Mouse (Mus musculus) intestine, postnatal 0 days (tissue): ENCODE measurements around the gene 9130213A22Rik. TPM values are rescaled to one million over a fixed set of nuclear protein-coding genes. Genes with fewer than 3 reads are reported as not detected.

ENCODE experiments used
- ATAC-seq: fragments of 200-750 bp; cut with Nextera tagmentation; 2 replicates; pipeline ENCODE4 v1.8.0; 2017; ENCODE audit warnings: mild to moderate bottlenecking, moderate TSS enrichment, moderate library complexity
- H3K27ac ChIP-seq: fragments of 300-500 bp; sonication (generic); 2 replicates; pipeline ENCODE4 v1.5.1; 2014; ENCODE audit warnings: mild to moderate bottlenecking, low read depth, low read length, moderate library complexity
- H3K27me3 ChIP-seq: fragments of 300-500 bp; sonication (generic); replicated peaks from 2 replicates; pipeline ENCODE4 v1.6.1; 2014; ENCODE audit warnings: low read length, mixed read lengths; ENCODE audit not compliant: control insufficient read depth, insufficient read depth
- H3K36me3 ChIP-seq: fragments of 300-500 bp; sonication (generic); 2 replicates; pipeline ENCODE4 v1.6.1; 2014; ENCODE audit warnings: mild to moderate bottlenecking, moderate library complexity; ENCODE audit not compliant: control insufficient read depth, insufficient read depth
- H3K4me1 ChIP-seq: fragments of 300-500 bp; sonication (generic); replicated peaks from 2 replicates; pipeline ENCODE4 v1.6.1; 2014; ENCODE audit warnings: antibody characterized with exemption, low read length, mixed read lengths; ENCODE audit not compliant: control insufficient read depth, insufficient read depth
- H3K4me2 ChIP-seq: fragments of 300-500 bp; sonication (generic); replicated peaks from 2 replicates; pipeline ENCODE4 v1.6.1; 2014; ENCODE audit warnings: low read depth, mild to moderate bottlenecking, moderate library complexity
- H3K4me3 ChIP-seq: fragments of 300-500 bp; sonication (generic); 2 replicates; pipeline ENCODE4 v1.5.1; 2014; ENCODE audit warnings: low read depth, low read length
- H3K9ac ChIP-seq: fragments of 300-500 bp; sonication (generic); 2 replicates; pipeline ENCODE4 v1.6.1; 2014; ENCODE audit warnings: mild to moderate bottlenecking, low read depth, low read length
- H3K9me3 ChIP-seq: fragments of 300-500 bp; sonication (generic); 2 replicates; pipeline ENCODE4 v1.6.1; 2016; ENCODE audit warnings: mixed run types; ENCODE audit not compliant: control insufficient read depth
- CTCF ChIP-seq: sonication (generic); IDR thresholded peaks from 2 replicates; pipeline ENCODE4 v1.5.1; 2016; ENCODE audit warnings: low read depth, mild to moderate bottlenecking, control low read depth, antibody characterized with exemption, moderate library complexity
- WGBS: fragments of 180-500 bp; shearing (Covaris S2); extraction: QIAGEN DNeasy Blood & Tissue Kit; methylation state at CpG from one replicate; pipeline ENCODE4 v1.1.7; 2014; 5-methylcytosine and 5-hydroxymethylcytosine counted together
- polyA plus RNA-seq: library from polyadenylated mRNA; unstranded; fragments of >200 nt; fragmentation: Nextera tagmentation; extraction: Ambion mirVana; gene quantifications from 2 replicates; pipeline ENCODE4 v1.2.1, GENCODE M21; 2015

Gene 9130213A22Rik
- polyA plus RNA-seq, 1 experiment from 2014 or later = 0.12 TPM

GRCm38 (mm10) chr11:69105796-69106195 is 16.6 kb downstream of the 9130213A22Rik start:
- Histone ChIP-seq H3K9me3 (no peaks in the 10 kb centered on the region), H3K4me1 (no peaks in the 10 kb centered on the region), H3K4me3 (no peak overlapping the region), H3K36me3 (peaks cover 88% of the 10 kb centered on the region), H3K27ac (no peak overlapping the region), H3K9ac (no peak overlapping the region), H3K27me3 (no peaks in the 10 kb centered on the region), H3K4me2 (no peak overlapping the region)
- 74% methylated on average over 2 of the region's 2 CpGs for WGBS
- ATAC-seq = no peak
- no peak for TF ChIP-seq CTCF

- WGBS = 82% methylated on average over 6 of the region's 6 CpGs
- Histone ChIP-seq H3K4me2 (no peak overlapping the region), H3K27me3 (no peaks in the 10 kb centered on the region), H3K9ac (no peak overlapping the region), H3K9me3 (no peaks in the 10 kb centered on the region), H3K4me1 (no peaks in the 10 kb centered on the region), H3K36me3 (peaks cover 93% of the 10 kb centered on the region), H3K27ac (no peak overlapping the region), H3K4me3 (no peak overlapping the region)
- TF ChIP-seq CTCF = no peak
- no peak for ATAC-seq
Measured at GRCm38 (mm10) chr11:69105227-69105626, 17.2 kb downstream of the 9130213A22Rik start.

- H3K36me3 ChIP-seq = peaks cover 94% of the 10 kb centered on the region
- no peaks in the 10 kb centered on the region for H3K27me3 ChIP-seq
- no peak overlapping the region for H3K4me3 ChIP-seq
- no peak overlapping the region for H3K27ac ChIP-seq
- no peaks in the 10 kb centered on the region for H3K4me1 ChIP-seq
- no peak for ATAC-seq
- 89% methylated on average over 14 of the region's 14 CpGs for WGBS
- H3K9ac ChIP-seq = no peak overlapping the region
- no peak overlapping the region for H3K4me2 ChIP-seq
- H3K9me3 ChIP-seq = no peaks in the 10 kb centered on the region
- TF ChIP-seq CTCF = no peak
Measured at GRCm38 (mm10) chr11:69104487-69104886, 17.9 kb downstream of the 9130213A22Rik start.

DNA sequence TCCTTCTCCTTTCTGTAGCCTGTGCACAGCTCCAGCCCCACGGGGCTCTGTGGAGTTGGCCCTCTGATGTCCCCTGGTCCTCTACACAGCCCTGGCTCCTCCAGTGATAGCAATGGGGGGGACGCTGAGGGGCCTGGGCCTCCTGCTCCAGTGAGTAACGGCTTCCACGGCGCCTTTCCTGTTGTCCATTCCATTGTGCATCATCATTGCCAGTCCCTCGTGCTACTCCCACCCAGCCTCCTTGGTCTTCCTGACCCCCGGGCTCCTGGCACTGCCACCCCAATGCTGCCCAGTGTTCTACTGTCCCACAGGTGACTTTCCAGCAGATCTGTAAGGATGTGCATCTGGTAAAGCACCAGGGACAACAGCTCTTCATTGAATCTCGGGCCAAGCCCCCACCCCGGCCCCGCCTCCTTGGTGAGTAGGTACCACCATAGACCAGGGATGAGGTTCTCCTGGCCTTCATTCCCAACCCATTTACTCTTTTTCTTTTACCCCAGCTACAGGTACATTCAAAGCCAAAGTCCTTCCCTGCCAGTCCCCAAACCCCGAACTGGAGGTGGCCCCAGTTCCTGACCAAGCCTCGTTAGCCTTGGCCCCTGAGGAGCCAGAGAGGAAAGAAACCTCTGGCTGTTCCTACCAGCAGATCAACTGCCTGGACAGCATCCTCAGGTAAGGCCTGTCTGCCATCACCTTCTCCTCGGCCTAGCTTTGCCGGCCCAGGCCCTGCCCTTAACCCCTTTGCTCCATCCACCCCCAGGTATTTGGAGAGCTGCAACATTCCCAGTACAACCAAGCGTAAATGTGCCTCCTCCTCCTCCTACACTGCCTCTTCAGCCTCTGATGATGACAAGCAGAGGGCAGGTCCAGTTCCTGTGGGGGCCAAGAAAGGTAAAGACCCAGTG is 18.6 kb downstream of the 9130213A22Rik start:
- Histone ChIP-seq H3K4me3 (no peak overlapping the region), H3K36me3 (peaks cover 87% of the 10 kb centered on the region), H3K27ac (no peak overlapping the region), H3K9ac (no peak overlapping the region), H3K27me3 (no peaks in the 10 kb centered on the region), H3K4me1 (no peaks in the 10 kb centered on the region), H3K9me3 (no peaks in the 10 kb centered on the region), H3K4me2 (no peak overlapping the region)
- no peak for TF ChIP-seq CTCF
- ATAC-seq = no peak
- 89% methylated on average over 15 of the region's 15 CpGs for WGBS

GRCm38 (mm10) chr11:69103121-69103520 is 19.3 kb downstream of the 9130213A22Rik start:
- H3K27me3 ChIP-seq = no peaks in the 10 kb centered on the region
- no peak overlapping the region for H3K4me3 ChIP-seq
- no peak for TF ChIP-seq CTCF
- peaks cover 80% of the 10 kb centered on the region for H3K36me3 ChIP-seq
- H3K4me1 ChIP-seq = peaks cover 5% of the 10 kb centered on the region; the same call in 1 of the 2 replicates
- H3K9me3 ChIP-seq = no peaks in the 10 kb centered on the region
- no peak overlapping the region for H3K27ac ChIP-seq
- no peak overlapping the region for H3K4me2 ChIP-seq
- H3K9ac ChIP-seq = no peak overlapping the region
- ATAC-seq = no peak
- WGBS = 94% methylated on average over 14 of the region's 14 CpGs

DNA sequence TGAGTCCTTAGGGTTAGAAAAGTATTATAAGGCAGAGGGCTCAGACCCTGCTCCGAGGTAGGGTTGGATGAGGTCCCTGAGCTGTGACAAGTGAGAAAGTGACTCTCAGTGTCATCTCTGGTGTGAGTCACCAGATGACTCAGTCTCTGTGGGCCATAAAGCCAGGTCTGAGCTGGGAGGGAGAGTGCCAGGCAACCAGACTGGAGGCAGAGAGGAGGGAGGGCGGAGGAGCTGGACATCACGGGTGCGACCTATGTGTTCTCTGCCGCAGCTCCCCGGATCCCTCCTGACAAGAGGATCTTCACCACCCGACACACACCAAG is 20.0 kb downstream of the 9130213A22Rik start:
- Histone ChIP-seq H3K27me3 (no peaks in the 10 kb centered on the region), H3K27ac (no peak overlapping the region), H3K4me3 (no peak overlapping the region), H3K9me3 (no peaks in the 10 kb centered on the region), H3K9ac (no peak overlapping the region), H3K4me2 (no peak overlapping the region), H3K36me3 (peaks cover 73% of the 10 kb centered on the region), H3K4me1 (peaks cover 9% of the 10 kb centered on the region; the same call in 1 of the 2 replicates)
- 76% methylated on average over 7 of the region's 7 CpGs for WGBS
- no peak for TF ChIP-seq CTCF
- ATAC-seq = no peak
